Mouse (Mus musculus) left cerebral cortex, postnatal 36 days (tissue): ENCODE data around the gene Ptpa. TPM values are rescaled to one million over a fixed set of nuclear protein-coding genes. Genes with fewer than 3 reads are reported as not detected.
A peak's percentile ranks its signal among the peaks of the same experiment; 100 is the strongest.

Experiments used
- DNase-seq, 2 experiments: peaks; one replicate each; pipeline ENCODE4 v3.0.0; 2021 to 2022; ENCODE audit warnings: low spot score in 2 of 2, mixed read lengths in 1 of 2
- intact Hi-C: fragments of 180-260 bp; cut with DNase I; formaldehyde crosslinking; loops from one replicate; pipeline ENCODE4 v1.15.1; 2025
- total RNA-seq, 2 experiments: library from RNA; stranded (reverse); gene quantifications; 2 replicates each; pipeline ENCODE4 v1.2.3; 2021

The Ptpa gene
- total RNA-seq, 2 experiments from 2014 or later, result 175 to 182 TPM

- intact Hi-C loops, result no loop called here
- no peak for DNase-seq
Measured at GRCm38 (mm10) chr2:30419112-30419511, 3.3 kb downstream of the Ptpa start.

- intact Hi-C loops, result no loop called here
- no peak for DNase-seq
Measured at GRCm38 (mm10) chr2:30421432-30421831, 5.6 kb downstream of the Ptpa start.

- no peak for DNase-seq
- intact Hi-C loops, result no loop called here
Measured at GRCm38 (mm10) chr2:30429156-30429555, 13.3 kb downstream of the Ptpa start.

GRCm38 (mm10) chr2:30435326-30436155 lies 19.7 kb downstream of the Ptpa start:
- intact Hi-C loops, result loop anchor here (5.0 kb wide), 1 partner anchor 497 kb away; no protein-coding TSS in a partner anchor
- DNase-seq, result peak; percentile 70 to 71

- intact Hi-C loops, result loop anchor here (5.0 kb wide), 1 partner anchor 496 kb away; no protein-coding TSS in a partner anchor
- no peak for DNase-seq
Measured at GRCm38 (mm10) chr2:30436156-30436545, 20.3 kb downstream of the Ptpa start.

GRCm38 (mm10) chr2:30436809-30437208 lies 21.0 kb downstream of the Ptpa start:
- DNase-seq, result no peak
- intact Hi-C loops, result loop anchor here (5.0 kb wide), 1 partner anchor 495 kb away; no protein-coding TSS in a partner anchor

- intact Hi-C loops, result loop anchor here (5.0 kb wide), 1 partner anchor 495 kb away; no protein-coding TSS in a partner anchor
- DNase-seq, result no peak
Measured at GRCm38 (mm10) chr2:30437791-30438190, 22.0 kb downstream of the Ptpa start.

GRCm38 (mm10) chr2:30439631-30440030 lies 23.8 kb downstream of the Ptpa start:
- intact Hi-C loops, result loop anchor here (2.0 to 5.0 kb wide), 4 partner anchors 23 to 493 kb away; partner anchors contain the start of gene Ptpa
- DNase-seq, result no peak

GRCm38 (mm10) chr2:30440211-30440700 lies 24.4 kb downstream of the Ptpa start:
- no peak for DNase-seq
- intact Hi-C loops, result loop anchor here (2.0 kb wide), 3 partner anchors 23 to 355 kb away; partner anchors contain the start of gene Ptpa

- peak; percentile 52 to 67 for DNase-seq
- intact Hi-C loops, result loop anchor here (2.0 kb wide), 3 partner anchors 24 to 354 kb away; partner anchors contain the start of gene Ptpa
Measured at GRCm38 (mm10) chr2:30440701-30441517, 25.1 kb downstream of the Ptpa start.

GRCm38 (mm10) chr2:30441518-30442497 lies 26.0 kb downstream of the Ptpa start:
- intact Hi-C loops, result loop anchor here (2.0 kb wide), 3 partner anchors 23 to 353 kb away; partner anchors contain the start of gene Ptpa
- peak; percentile 67 to 70 for DNase-seq

GRCm38 (mm10) chr2:30442498-30442890 lies 26.7 kb downstream of the Ptpa start:
- intact Hi-C loops, result no loop called here

GRCm38 (mm10) chr2:30443281-30443680 lies 27.4 kb downstream of the Ptpa start:
- intact Hi-C loops, result no loop called here
- DNase-seq, result no peak

More at GRCm38 (mm10) chr2:30442498-30442890, 26.7 kb downstream of the Ptpa start:
- no peak for DNase-seq

GRCm38 (mm10) chr2:30444006-30444405 lies 28.2 kb downstream of the Ptpa start:
- DNase-seq, result no peak
- intact Hi-C loops, result no loop called here

- intact Hi-C loops, result no loop called here
- no peak for DNase-seq
Measured at GRCm38 (mm10) chr2:30444450-30444849, 28.6 kb downstream of the Ptpa start.

- intact Hi-C loops, result no loop called here
- no peak for DNase-seq
Measured at GRCm38 (mm10) chr2:30445312-30445711, 29.5 kb downstream of the Ptpa start.

GRCm38 (mm10) chr2:30446891-30447826 lies 31.3 kb downstream of the Ptpa start:
- intact Hi-C loops, result no loop called here

GRCm38 (mm10) chr2:30448371-30448770 lies 32.5 kb downstream of the Ptpa start:
- intact Hi-C loops, result no loop called here
- no peak for DNase-seq

More at GRCm38 (mm10) chr2:30446891-30447826, 31.3 kb downstream of the Ptpa start:
- no peak for DNase-seq
